Mouse (Mus musculus): ENCODE measurements around the gene Palld. TPM values are rescaled to one million over a fixed set of nuclear protein-coding genes. Genes with fewer than 3 reads are reported as not detected.
A peak's percentile ranks its signal among the peaks of the same experiment; 100 is the strongest.

The Palld gene
- polyA plus RNA-seq, 1 experiment from 2014 or later, result 57.9 TPM

DNA sequence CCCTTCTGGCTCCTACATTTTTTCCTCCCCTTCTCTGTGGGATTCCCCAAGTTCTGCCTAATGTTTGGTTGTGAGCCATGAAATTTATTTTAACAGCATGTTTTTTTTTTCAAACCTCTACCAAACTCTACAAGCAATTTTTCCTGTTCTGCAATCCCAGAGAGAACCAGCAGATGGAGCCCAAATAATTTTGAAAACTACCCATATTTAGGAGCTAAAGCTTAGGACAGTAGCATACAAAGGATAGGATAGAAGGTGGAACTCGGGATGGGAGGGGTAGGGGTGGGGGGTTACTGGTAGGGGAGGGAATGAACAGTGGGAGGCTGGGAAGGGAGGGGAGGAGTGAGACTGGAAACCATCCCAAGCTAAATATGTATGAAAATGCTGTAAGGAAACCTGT, 380.4 kb downstream of the Palld start:
- 0 out of 2 replicates have a peak, but pooled peaks have one; percentile 36 for ATAC-seq (ENCODE audit: low FRiP score, low read depth)
- H3K4me2 ChIP-seq (replicated peaks), result no peak overlapping the region
- WGBS, result 27% methylated on average over 1 of the region's 1 CpGs
- peaks cover 30% of the 10 kb centered on the region; the same call in 1 of the 2 replicates for H3K36me3 ChIP-seq
- no peak overlapping the region for H3K9ac ChIP-seq (replicated peaks)
- H3K4me1 ChIP-seq, result peaks cover 10% of the 10 kb centered on the region
- no peak overlapping the region for H3K27ac ChIP-seq (replicated peaks)
- no peaks in the 10 kb centered on the region for H3K9me3 ChIP-seq
- H3K4me3 ChIP-seq, result no peak overlapping the region
- no peaks in the 10 kb centered on the region for H3K27me3 ChIP-seq

DNA sequence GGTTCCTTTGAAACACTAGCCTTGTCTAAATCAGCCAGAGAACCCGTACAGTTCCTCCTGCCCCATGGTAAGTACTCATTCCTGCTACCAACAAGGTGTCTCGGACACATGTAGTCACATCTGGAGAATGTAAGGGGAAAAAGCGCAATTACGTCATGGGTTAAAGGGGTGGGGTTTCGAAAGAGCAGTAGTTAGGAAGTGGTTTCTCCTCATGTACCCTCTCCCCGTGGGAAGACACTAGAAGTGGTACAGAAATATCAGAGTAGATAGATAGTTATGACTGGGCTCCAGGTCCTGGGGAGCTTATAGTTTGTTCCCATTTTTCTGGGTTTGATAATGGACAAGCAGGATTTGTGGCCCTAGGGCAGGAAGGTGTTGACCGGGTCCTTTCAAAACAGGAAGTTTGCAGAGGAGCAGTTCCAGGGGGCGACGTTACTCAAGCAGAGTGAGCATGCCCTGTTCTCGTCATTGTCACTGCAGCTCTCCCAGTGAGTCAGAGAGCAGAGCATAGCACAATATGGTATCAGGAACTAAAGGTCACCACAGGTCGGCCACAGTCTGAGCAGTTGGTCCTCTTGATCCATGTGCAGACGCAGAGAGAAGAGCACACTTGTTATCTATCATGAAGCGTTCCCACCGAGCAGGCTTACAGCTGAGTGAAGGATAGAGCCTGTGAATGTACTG, 384.8 kb downstream of the Palld start:
- Histone ChIP-seq H3K27ac (replicated peaks) (peak overlapping the region; percentile 79; the same call in 1 of the 2 replicates), H3K4me3 (no peak overlapping the region), H3K4me2 (replicated peaks) (no peak overlapping the region), H3K4me1 (peaks cover 27% of the 10 kb centered on the region), H3K9ac (replicated peaks) (no peak overlapping the region), H3K27me3 (no peaks in the 10 kb centered on the region), H3K36me3 (peaks cover 8% of the 10 kb centered on the region; the same call in 1 of the 2 replicates), H3K9me3 (no peaks in the 10 kb centered on the region)
- WGBS, result 79% methylated on average over 14 of the region's 14 CpGs
- ATAC-seq (ENCODE audit: low FRiP score, low read depth), result no peak

- Histone ChIP-seq H3K9ac (replicated peaks) (no peak overlapping the region), H3K4me1 (peaks cover 27% of the 10 kb centered on the region), H3K36me3 (peaks cover 12% of the 10 kb centered on the region), H3K27me3 (no peaks in the 10 kb centered on the region), H3K4me2 (replicated peaks) (no peak overlapping the region), H3K4me3 (no peak overlapping the region), H3K9me3 (no peaks in the 10 kb centered on the region), H3K27ac (replicated peaks) (peak overlapping the region; percentile 79)
- 65% methylated on average over 8 of the region's 8 CpGs for WGBS
- ATAC-seq (ENCODE audit: low FRiP score, low read depth), result peak; percentile 42; the same call in 1 of the 2 replicates
Observed at GRCm38 (mm10) chr8:61516745-61517501, 385.6 kb downstream of the Palld start.

DNA sequence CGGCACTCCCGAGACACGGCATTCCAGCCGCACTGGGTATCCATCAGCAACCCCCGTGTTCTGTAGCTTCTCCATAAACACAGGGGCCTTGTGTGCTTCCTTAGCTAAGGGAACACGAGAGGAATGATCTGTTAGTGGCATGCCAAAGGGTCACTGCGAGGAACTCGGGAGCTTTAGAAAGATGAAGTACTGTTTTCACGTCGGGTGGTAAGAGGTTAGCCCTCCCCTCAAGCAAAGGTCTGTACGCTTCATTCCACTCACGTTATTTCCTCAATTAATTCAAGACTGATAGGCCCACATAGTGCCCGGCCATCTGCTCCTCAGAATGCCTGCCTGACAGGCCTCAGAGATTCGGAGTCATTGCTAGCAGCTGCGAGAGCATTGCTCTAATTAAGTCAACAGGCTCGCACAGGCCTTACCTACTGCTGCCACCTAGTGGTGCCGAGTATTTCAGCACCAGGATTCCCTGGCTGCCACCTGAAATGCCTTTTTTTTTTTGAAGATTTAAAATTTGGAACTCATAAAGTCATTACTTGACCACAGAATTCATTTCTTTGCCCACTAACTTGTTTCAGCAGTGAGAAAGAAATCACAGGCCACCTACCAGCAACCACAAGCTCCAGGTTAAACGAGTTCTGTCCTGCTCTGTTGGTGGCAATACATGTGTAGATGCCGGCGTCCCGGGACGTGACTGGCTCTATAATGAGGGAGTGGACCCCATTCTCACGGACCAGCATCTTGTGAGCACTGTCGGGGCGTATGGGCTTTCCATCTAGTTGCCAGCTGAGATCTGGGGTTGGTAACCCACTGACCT, 386.4 kb downstream of the Palld start:
- no peaks in the 10 kb centered on the region for H3K27me3 ChIP-seq
- 31% methylated on average over 25 of the region's 25 CpGs for WGBS
- no peaks in the 10 kb centered on the region for H3K9me3 ChIP-seq
- no peak overlapping the region for H3K9ac ChIP-seq (replicated peaks)
- peaks cover 27% of the 10 kb centered on the region for H3K4me1 ChIP-seq
- peak; percentile 88 for ATAC-seq (ENCODE audit: low FRiP score, low read depth)
- peaks cover 12% of the 10 kb centered on the region for H3K36me3 ChIP-seq
- H3K4me3 ChIP-seq, result 0 out of 2 replicates have a peak overlapping the region, but pooled peaks have one; percentile 13
- H3K4me2 ChIP-seq (replicated peaks), result peak overlapping the region; percentile 27
- H3K27ac ChIP-seq (replicated peaks), result peak overlapping the region; percentile 92

DNA sequence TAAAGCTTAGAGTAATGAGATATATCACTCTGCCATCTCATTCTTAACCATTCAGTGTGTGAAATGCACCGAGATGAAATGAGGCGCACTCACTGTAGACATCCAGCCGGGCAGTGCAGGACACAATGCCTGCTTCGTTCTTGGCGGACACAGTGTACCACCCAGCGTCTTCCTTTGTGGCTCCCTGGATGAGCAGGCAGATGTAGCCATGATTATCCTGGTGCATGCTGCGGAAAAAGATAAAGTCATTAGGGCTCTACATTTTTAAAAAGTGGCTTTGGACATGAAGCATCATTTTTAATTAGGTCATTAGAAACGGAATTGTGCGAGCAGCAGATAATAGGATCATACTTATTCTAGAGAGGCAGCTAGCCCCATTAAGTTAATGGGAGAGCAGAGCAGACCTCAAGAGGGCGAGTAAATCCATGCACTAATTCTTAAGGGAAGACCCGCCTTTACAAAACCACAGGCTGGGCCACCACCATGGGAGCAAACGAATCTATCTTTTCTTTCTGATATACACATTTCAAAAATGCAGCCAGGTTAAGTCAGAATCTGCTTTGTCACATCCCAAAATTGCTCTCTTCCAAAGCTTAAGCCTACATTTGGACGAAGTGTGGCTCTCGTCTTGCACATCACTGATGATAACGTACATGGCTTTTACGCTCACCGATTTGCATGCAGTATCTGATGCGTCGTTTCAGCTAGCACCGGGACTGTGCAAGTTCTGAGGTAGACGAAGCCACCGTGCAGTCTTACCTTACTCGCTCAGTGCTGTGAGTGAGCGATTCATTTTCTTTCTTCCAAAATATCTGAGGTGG, 387.2 kb downstream of the Palld start:
- peak overlapping the region; percentile 92 for H3K27ac ChIP-seq (replicated peaks)
- H3K36me3 ChIP-seq, result peaks cover 20% of the 10 kb centered on the region
- 61% methylated on average over 24 of the region's 24 CpGs for WGBS
- no peak overlapping the region for H3K9ac ChIP-seq (replicated peaks)
- peaks cover 27% of the 10 kb centered on the region for H3K4me1 ChIP-seq
- no peaks in the 10 kb centered on the region for H3K27me3 ChIP-seq
- 0 out of 2 replicates have a peak overlapping the region, but pooled peaks have one; percentile 13 for H3K4me3 ChIP-seq
- no peaks in the 10 kb centered on the region for H3K9me3 ChIP-seq
- H3K4me2 ChIP-seq (replicated peaks), result peak overlapping the region; percentile 27
- peak; percentile 70 for ATAC-seq (ENCODE audit: low FRiP score, low read depth)

- Histone ChIP-seq H3K36me3 (0 out of 2 replicates have a peak, but pooled peaks cover 7% of the 10 kb centered on the region), H3K4me2 (replicated peaks) (no peak overlapping the region), H3K4me1 (no peaks in the 10 kb centered on the region), H3K9ac (replicated peaks) (no peak overlapping the region), H3K4me3 (no peak overlapping the region), H3K9me3 (no peaks in the 10 kb centered on the region), H3K27ac (replicated peaks) (no peak overlapping the region), H3K27me3 (no peaks in the 10 kb centered on the region)
- no peak for ATAC-seq (ENCODE audit: low FRiP score, low read depth)
Observed at GRCm38 (mm10) chr8:61502277-61502676, 400.2 kb downstream of the Palld start.

- 87% methylated on average over 3 of the region's 3 CpGs for WGBS
- 0 out of 2 replicates have a peak, but pooled peaks cover 14% of the 10 kb centered on the region for H3K36me3 ChIP-seq
- H3K4me1 ChIP-seq, result no peaks in the 10 kb centered on the region
- H3K4me2 ChIP-seq (replicated peaks), result no peak overlapping the region
- ATAC-seq (ENCODE audit: low FRiP score, low read depth), result no peak
- H3K27ac ChIP-seq (replicated peaks), result no peak overlapping the region
- H3K9me3 ChIP-seq, result no peaks in the 10 kb centered on the region
- no peaks in the 10 kb centered on the region for H3K27me3 ChIP-seq
- H3K9ac ChIP-seq (replicated peaks), result no peak overlapping the region
- H3K4me3 ChIP-seq, result no peak overlapping the region
Observed at GRCm38 (mm10) chr8:61500914-61501313, 401.6 kb downstream of the Palld start.

- ATAC-seq (ENCODE audit: low FRiP score, low read depth), result peak; percentile 41; the same call in 1 of the 2 replicates
- 63% methylated on average over 4 of the region's 4 CpGs for WGBS
- no peak overlapping the region for H3K4me2 ChIP-seq (replicated peaks)
Observed at GRCm38 (mm10) chr8:61499035-61499434, 403.5 kb downstream of the Palld start.

DNA sequence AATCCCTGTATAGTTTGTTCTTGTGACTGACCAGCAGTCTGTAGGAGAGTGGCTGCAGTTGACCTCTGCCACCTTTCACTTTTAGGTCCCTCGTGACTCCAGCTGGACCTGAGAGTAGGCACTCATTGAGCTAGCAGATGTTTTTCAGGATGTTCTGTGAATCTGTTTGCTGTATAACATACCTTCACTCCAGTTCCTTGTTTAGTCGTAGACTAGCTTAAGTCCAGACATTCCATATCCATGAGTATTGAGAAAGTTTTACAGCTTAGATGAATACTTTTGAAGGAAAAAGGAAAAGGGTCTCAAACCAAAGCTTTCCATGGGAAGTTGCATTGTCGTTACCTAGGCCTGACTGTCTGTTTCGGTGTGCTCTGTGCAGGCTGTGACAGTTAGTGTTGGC, 405.4 kb downstream of the Palld start:
- no peaks in the 10 kb centered on the region for H3K4me1 ChIP-seq
- no peak overlapping the region for H3K27ac ChIP-seq (replicated peaks)
- no peaks in the 10 kb centered on the region for H3K9me3 ChIP-seq
- H3K27me3 ChIP-seq, result no peaks in the 10 kb centered on the region
- peaks cover 22% of the 10 kb centered on the region for H3K36me3 ChIP-seq
- 77% methylated on average over 4 of the region's 4 CpGs for WGBS
- H3K4me2 ChIP-seq (replicated peaks), result no peak overlapping the region
- ATAC-seq (ENCODE audit: low FRiP score, low read depth), result no peak
- no peak overlapping the region for H3K9ac ChIP-seq (replicated peaks)
- H3K4me3 ChIP-seq, result no peak overlapping the region

More at GRCm38 (mm10) chr8:61499035-61499434, 403.5 kb downstream of the Palld start:
- H3K4me3 ChIP-seq, result no peak overlapping the region
- H3K27ac ChIP-seq (replicated peaks), result no peak overlapping the region; the same call in 1 of the 2 replicates
- H3K9ac ChIP-seq (replicated peaks), result no peak overlapping the region
- H3K9me3 ChIP-seq, result no peaks in the 10 kb centered on the region
- no peaks in the 10 kb centered on the region for H3K4me1 ChIP-seq
- H3K27me3 ChIP-seq, result no peaks in the 10 kb centered on the region
- peaks cover 22% of the 10 kb centered on the region for H3K36me3 ChIP-seq

DNA sequence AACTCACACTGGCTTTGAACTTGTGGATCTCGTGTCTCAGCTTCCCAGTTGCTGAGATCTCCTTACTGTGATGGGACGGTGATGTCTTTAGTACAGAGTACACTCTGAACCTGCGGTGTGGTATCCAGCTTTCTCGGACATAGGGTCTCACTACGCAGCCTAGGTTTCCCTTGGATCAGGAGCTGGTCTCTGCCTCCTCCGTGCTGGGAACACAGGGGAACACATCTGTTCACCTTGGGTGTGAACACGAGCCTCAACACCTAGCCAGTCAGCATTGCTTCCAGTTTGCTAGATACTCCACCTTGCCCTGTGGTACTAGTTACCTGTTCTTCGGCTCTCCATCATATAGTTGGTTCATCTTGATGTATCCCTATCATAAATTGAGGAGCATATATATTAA, 413.9 kb downstream of the Palld start:
- peaks cover 8% of the 10 kb centered on the region; the same call in 1 of the 2 replicates for H3K4me1 ChIP-seq

More for the DNA sequence above, 413.9 kb downstream of the Palld start:
- Histone ChIP-seq H3K27me3 (no peaks in the 10 kb centered on the region), H3K9ac (replicated peaks) (peak overlapping the region; percentile 79; the same call in 1 of the 2 replicates), H3K27ac (replicated peaks) (no peak overlapping the region), H3K4me3 (peak overlapping the region; percentile 72; the same call in 1 of the 2 replicates), H3K9me3 (no peaks in the 10 kb centered on the region), H3K4me2 (replicated peaks) (peak overlapping the region; percentile 78), H3K36me3 (peaks cover 10% of the 10 kb centered on the region; the same call in 1 of the 2 replicates)
- no peak for ATAC-seq (ENCODE audit: low FRiP score, low read depth)
- 91% methylated on average over 8 of the region's 8 CpGs for WGBS
